Mouse (Mus musculus): ENCODE measurements around the gene Gm21748.
"Not testable (repeated sequence)": the region's sequence is repeated elsewhere in the genome, so short reads cannot be mapped to it uniquely, and the experiment has no call there.

Gene Gm21748

DNA sequence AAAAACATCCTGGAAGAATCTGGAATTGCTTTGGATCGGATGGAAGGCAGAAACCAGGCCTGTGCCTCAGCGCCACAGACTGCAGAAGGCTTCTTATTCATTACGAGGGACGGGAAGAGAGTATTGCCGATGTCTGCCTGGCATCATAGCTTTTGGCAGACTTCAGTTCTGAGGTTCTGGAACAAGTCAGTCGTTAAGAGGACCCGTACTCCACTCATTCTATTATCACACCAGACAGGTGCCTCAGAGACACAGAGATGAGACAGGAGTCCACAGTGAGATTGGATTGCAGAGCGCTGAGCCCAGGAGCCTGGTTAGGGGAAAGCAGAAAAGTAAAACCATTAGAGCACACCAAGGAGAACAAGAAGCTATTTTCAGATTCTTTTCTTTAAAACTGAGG is at the start of gene Gm21748:
TSS of gene Gm21748 (minus strand) at position 101 of the 400 bp plus-strand sequence.
- not testable (repeated sequence) for DNase-seq (ENCODE audit: inconsistent ontology term)
